Mouse (Mus musculus) megakaryocyte, embryonic 14.5 days (primary cell): ENCODE data around the gene Prune2.

ENCODE experiments used
- FLI1 ChIP-seq: IDR thresholded peaks from 2 replicates; pipeline ENCODE4 v1.6.1; 2012; ENCODE audit warnings: low read length, inconsistent platforms, mixed read lengths
- GATA1 ChIP-seq: IDR thresholded peaks from 3 replicates; pipeline ENCODE4 v1.6.1; 2012; ENCODE audit warnings: mixed read lengths, low read length, inconsistent platforms, borderline replicate concordance

DNA sequence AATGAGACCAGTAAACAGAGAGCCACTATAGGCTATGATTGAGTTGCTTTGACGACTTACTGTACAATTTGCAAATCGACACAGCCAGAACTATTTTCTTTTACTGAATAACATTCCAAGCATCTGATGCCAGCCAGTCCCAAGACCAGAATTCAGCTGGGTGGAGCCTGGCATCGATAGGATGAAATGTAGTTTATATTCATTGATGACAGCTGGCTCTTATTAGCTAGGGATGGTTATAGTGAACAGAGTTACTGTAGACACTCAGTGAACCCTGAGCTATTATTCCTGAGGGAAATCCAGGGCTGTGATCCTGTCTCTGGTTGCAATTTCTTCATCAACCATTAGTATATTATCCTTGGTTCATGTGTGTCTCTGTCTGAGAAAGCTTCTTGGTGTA, 254.6 kb downstream of the Prune2 start:
- TF ChIP-seq GATA1 (no peak), FLI1 (no peak)
